Mouse (Mus musculus): ENCODE results near the gene Tma7. TPM values are rescaled to one million over a fixed set of nuclear protein-coding genes. Genes with fewer than 3 reads are reported as not detected.

The Tma7 gene
- polyA plus RNA-seq, 1 experiment from 2014 or later: 779 TPM

DNA sequence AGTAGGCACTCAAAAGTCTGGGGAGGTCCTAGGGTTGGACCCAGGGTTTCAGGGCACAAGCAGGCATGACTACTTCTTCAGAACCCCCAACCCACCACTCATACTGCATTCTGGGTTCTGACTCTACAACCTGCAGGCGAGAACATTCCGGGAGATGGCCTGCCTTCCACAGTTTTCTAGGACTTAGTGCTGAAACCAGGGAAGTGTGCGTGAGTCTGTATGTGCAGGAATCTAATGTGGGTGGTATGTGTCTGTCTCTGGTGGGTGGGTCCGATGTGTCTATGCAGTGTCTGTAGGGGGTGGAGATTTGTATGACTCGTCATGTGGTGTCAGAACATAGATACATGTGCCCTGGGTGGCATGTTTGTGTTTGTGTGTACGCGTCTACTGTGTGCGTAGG is 16.0 kb upstream of the Tma7 start:
- Histone ChIP-seq H3K27me3 (ENCODE audit: control insufficient read depth, insufficient read depth, low read length) (no peaks in the 10 kb centered on the region), H3K9me3 (ENCODE audit: control insufficient read depth, low read length) (no peaks in the 10 kb centered on the region), H3K4me3 (ENCODE audit: low read depth, low read length) (peak overlapping the region; percentile 78; the same call in 1 of the 2 replicates), H3K4me2 (ENCODE audit: low read depth, low read length) (peak overlapping the region; percentile 95), H3K9ac (replicated peaks; ENCODE audit: low read depth, low read length) (no peak overlapping the region; the same call in 1 of the 2 replicates), H3K27ac (ENCODE audit: low read depth, low read length) (peak overlapping the region; percentile 100), H3K4me1 (ENCODE audit: control insufficient read depth, insufficient read depth, low read length) (peaks cover 41% of the 10 kb centered on the region), H3K36me3 (ENCODE audit: control insufficient read depth, insufficient read depth, low read length) (peaks cover 18% of the 10 kb centered on the region)
- ATAC-seq (ENCODE audit: low read depth): no peak
- WGBS: 83% methylated on average over 8 of the region's 8 CpGs

GRCm38 (mm10) chr9:109097831-109098230 is 15.4 kb upstream of the Tma7 start:
- H3K4me1 ChIP-seq (ENCODE audit: control insufficient read depth, insufficient read depth, low read length): peaks cover 41% of the 10 kb centered on the region
- no peaks in the 10 kb centered on the region for H3K27me3 ChIP-seq (ENCODE audit: control insufficient read depth, insufficient read depth, low read length)
- peak overlapping the region; percentile 95 for H3K4me2 ChIP-seq (ENCODE audit: low read depth, low read length)
- WGBS: 51% methylated on average over 5 of the region's 5 CpGs
- H3K9ac ChIP-seq (replicated peaks; ENCODE audit: low read depth, low read length): peak overlapping the region; percentile 95; the same call in 1 of the 2 replicates
- peak overlapping the region; percentile 100 for H3K27ac ChIP-seq (ENCODE audit: low read depth, low read length)
- H3K4me3 ChIP-seq (ENCODE audit: low read depth, low read length): peak overlapping the region; percentile 78
- no peak; the same call in 1 of the 2 replicates for ATAC-seq (ENCODE audit: low read depth)
- H3K9me3 ChIP-seq (ENCODE audit: control insufficient read depth, low read length): no peaks in the 10 kb centered on the region
- peaks cover 17% of the 10 kb centered on the region for H3K36me3 ChIP-seq (ENCODE audit: control insufficient read depth, insufficient read depth, low read length)

GRCm38 (mm10) chr9:109097291-109097690 is 14.9 kb upstream of the Tma7 start:
- H3K9ac ChIP-seq (replicated peaks; ENCODE audit: low read depth, low read length): peak overlapping the region; percentile 95
- peak overlapping the region; percentile 78 for H3K4me3 ChIP-seq (ENCODE audit: low read depth, low read length)
- H3K36me3 ChIP-seq (ENCODE audit: control insufficient read depth, insufficient read depth, low read length): peaks cover 13% of the 10 kb centered on the region
- H3K9me3 ChIP-seq (ENCODE audit: control insufficient read depth, low read length): no peaks in the 10 kb centered on the region
- no peaks in the 10 kb centered on the region for H3K27me3 ChIP-seq (ENCODE audit: control insufficient read depth, insufficient read depth, low read length)
- 11% methylated on average over 6 of the region's 6 CpGs for WGBS
- no peak for ATAC-seq (ENCODE audit: low read depth)
- H3K27ac ChIP-seq (ENCODE audit: low read depth, low read length): peak overlapping the region; percentile 100
- peaks cover 41% of the 10 kb centered on the region for H3K4me1 ChIP-seq (ENCODE audit: control insufficient read depth, insufficient read depth, low read length)
- peak overlapping the region; percentile 95 for H3K4me2 ChIP-seq (ENCODE audit: low read depth, low read length)

GRCm38 (mm10) chr9:109096856-109097255 is 14.5 kb upstream of the Tma7 start:
- Histone ChIP-seq H3K27me3 (ENCODE audit: control insufficient read depth, insufficient read depth, low read length) (no peaks in the 10 kb centered on the region), H3K9ac (replicated peaks; ENCODE audit: low read depth, low read length) (peak overlapping the region; percentile 95), H3K4me2 (ENCODE audit: low read depth, low read length) (peak overlapping the region; percentile 95), H3K4me3 (ENCODE audit: low read depth, low read length) (peak overlapping the region; percentile 78), H3K27ac (ENCODE audit: low read depth, low read length) (peak overlapping the region; percentile 100), H3K36me3 (ENCODE audit: control insufficient read depth, insufficient read depth, low read length) (peaks cover 13% of the 10 kb centered on the region), H3K9me3 (ENCODE audit: control insufficient read depth, low read length) (no peaks in the 10 kb centered on the region), H3K4me1 (ENCODE audit: control insufficient read depth, insufficient read depth, low read length) (peaks cover 41% of the 10 kb centered on the region)
- WGBS: 21% methylated on average over 6 of the region's 6 CpGs
- no peak for ATAC-seq (ENCODE audit: low read depth)

DNA sequence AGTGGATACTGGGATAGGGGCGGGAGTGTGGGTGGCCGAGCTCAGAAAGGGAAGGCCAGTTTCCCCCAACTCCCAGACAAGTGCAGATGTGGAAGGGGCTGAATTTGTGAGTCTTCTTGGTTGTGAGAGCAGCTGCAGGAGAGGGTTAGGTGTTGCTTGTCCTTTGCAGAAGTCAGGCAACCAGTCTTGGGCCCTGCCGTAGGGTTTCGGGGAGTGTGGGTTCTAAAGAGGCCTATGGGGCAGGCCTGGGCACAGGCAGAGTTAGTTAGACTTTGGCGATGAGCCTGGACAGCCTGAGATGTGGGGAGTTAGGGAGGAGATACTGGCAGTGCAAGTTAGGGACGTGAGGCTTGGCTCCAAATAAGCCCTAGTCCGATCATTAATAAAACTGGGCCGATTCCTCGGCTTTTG is 13.9 kb upstream of the Tma7 start:
- Histone ChIP-seq H3K36me3 (ENCODE audit: control insufficient read depth, insufficient read depth, low read length) (peaks cover 13% of the 10 kb centered on the region), H3K27ac (ENCODE audit: low read depth, low read length) (peak overlapping the region; percentile 100), H3K4me2 (ENCODE audit: low read depth, low read length) (peak overlapping the region; percentile 95), H3K9me3 (ENCODE audit: control insufficient read depth, low read length) (no peaks in the 10 kb centered on the region), H3K27me3 (ENCODE audit: control insufficient read depth, insufficient read depth, low read length) (no peaks in the 10 kb centered on the region), H3K4me1 (ENCODE audit: control insufficient read depth, insufficient read depth, low read length) (peaks cover 41% of the 10 kb centered on the region), H3K4me3 (ENCODE audit: low read depth, low read length) (peak overlapping the region; percentile 78), H3K9ac (replicated peaks; ENCODE audit: low read depth, low read length) (peak overlapping the region; percentile 95)
- ATAC-seq (ENCODE audit: low read depth): no peak
- 9% methylated on average over 9 of the region's 9 CpGs for WGBS

GRCm38 (mm10) chr9:109095137-109095982 is 13.0 kb upstream of the Tma7 start, which contains the start of gene Plxnb1:
Plxnb1 (plus strand) TSS chr9:109095389.
- ATAC-seq (ENCODE audit: low read depth): peak; percentile 62
- peaks cover 11% of the 10 kb centered on the region for H3K36me3 ChIP-seq (ENCODE audit: control insufficient read depth, insufficient read depth, low read length)
- no peaks in the 10 kb centered on the region for H3K27me3 ChIP-seq (ENCODE audit: control insufficient read depth, insufficient read depth, low read length)
- under 1% methylated on average over 88 of the region's 102 CpGs for WGBS
- peak within 1 kb of the TSS; percentile 95 for H3K4me2 ChIP-seq (ENCODE audit: low read depth, low read length)
- no peaks in the 10 kb centered on the region for H3K9me3 ChIP-seq (ENCODE audit: control insufficient read depth, low read length)
- H3K27ac ChIP-seq (ENCODE audit: low read depth, low read length): peak within 1 kb of the TSS; percentile 100
- peak within 1 kb of the TSS; percentile 95 for H3K9ac ChIP-seq (replicated peaks; ENCODE audit: low read depth, low read length)
- peaks cover 41% of the 10 kb centered on the region for H3K4me1 ChIP-seq (ENCODE audit: control insufficient read depth, insufficient read depth, low read length)
- peak within 1 kb of the TSS; percentile 78 for H3K4me3 ChIP-seq (ENCODE audit: low read depth, low read length)

DNA sequence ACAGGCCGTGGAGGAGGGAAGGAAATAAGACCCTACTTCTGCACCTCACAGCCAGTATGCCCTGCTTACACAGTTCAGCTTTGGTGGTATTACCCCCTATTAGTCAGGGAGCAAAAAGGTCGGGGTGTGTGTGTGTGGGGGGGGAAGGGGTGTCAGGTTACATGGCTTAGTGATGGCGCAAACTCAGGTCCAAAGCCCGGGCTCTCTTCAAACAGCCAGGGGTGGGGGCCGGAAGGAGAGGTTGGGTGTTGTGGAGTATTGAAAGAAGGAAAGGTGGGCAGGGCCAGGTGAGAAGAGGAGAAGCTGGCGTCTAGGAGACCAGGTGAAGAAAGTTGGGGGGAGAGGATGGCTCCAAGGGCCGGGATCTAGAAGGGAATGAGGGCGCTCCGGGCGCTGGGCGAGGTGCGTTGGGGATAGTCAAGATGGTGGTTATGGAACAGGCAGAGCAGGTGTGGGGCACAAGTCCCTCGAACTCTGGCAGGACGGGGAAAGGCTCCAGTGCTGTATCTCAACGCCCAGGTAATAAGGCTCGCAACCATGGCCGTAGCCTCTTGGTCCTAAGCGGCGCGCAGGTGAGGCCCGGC is 12.3 kb upstream of the Tma7 start:
- H3K9me3 ChIP-seq (ENCODE audit: control insufficient read depth, low read length): no peaks in the 10 kb centered on the region
- peak overlapping the region; percentile 95 for H3K4me2 ChIP-seq (ENCODE audit: low read depth, low read length)

GRCm38 (mm10) chr9:109093786-109094552 is 11.6 kb upstream of the Tma7 start:
- Histone ChIP-seq H3K4me2 (ENCODE audit: low read depth, low read length) (peak overlapping the region; percentile 95), H3K27ac (ENCODE audit: low read depth, low read length) (peak overlapping the region; percentile 100), H3K36me3 (ENCODE audit: control insufficient read depth, insufficient read depth, low read length) (0 out of 2 replicates have a peak, but pooled peaks cover 3% of the 10 kb centered on the region), H3K4me3 (ENCODE audit: low read depth, low read length) (peak overlapping the region; percentile 78; the same call in 1 of the 2 replicates), H3K27me3 (ENCODE audit: control insufficient read depth, insufficient read depth, low read length) (no peaks in the 10 kb centered on the region), H3K4me1 (ENCODE audit: control insufficient read depth, insufficient read depth, low read length) (peaks cover 37% of the 10 kb centered on the region), H3K9ac (replicated peaks; ENCODE audit: low read depth, low read length) (peak overlapping the region; percentile 95), H3K9me3 (ENCODE audit: control insufficient read depth, low read length) (no peaks in the 10 kb centered on the region)
- WGBS: 17% methylated on average over 11 of the region's 11 CpGs
- no peak for ATAC-seq (ENCODE audit: low read depth)

More for the DNA sequence above, 12.3 kb upstream of the Tma7 start:
- peak overlapping the region; percentile 78 for H3K4me3 ChIP-seq (ENCODE audit: low read depth, low read length)
- H3K9ac ChIP-seq (replicated peaks; ENCODE audit: low read depth, low read length): peak overlapping the region; percentile 95
- WGBS: 2% methylated on average over 21 of the region's 21 CpGs
- peak overlapping the region; percentile 100 for H3K27ac ChIP-seq (ENCODE audit: low read depth, low read length)
- H3K4me1 ChIP-seq (ENCODE audit: control insufficient read depth, insufficient read depth, low read length): peaks cover 41% of the 10 kb centered on the region
- peaks cover 4% of the 10 kb centered on the region for H3K36me3 ChIP-seq (ENCODE audit: control insufficient read depth, insufficient read depth, low read length)
- H3K27me3 ChIP-seq (ENCODE audit: control insufficient read depth, insufficient read depth, low read length): no peaks in the 10 kb centered on the region
- no peak; the same call in 1 of the 2 replicates for ATAC-seq (ENCODE audit: low read depth)
